Mouse (Mus musculus): ENCODE results near the gene Brd3os. TPM values are rescaled to one million over a fixed set of nuclear protein-coding genes. Genes with fewer than 3 reads are reported as not detected.

The Brd3os gene
- total and polyA plus RNA-seq, 2 experiments from 2014 or later, result 30.9 to 39.7 TPM

- Histone ChIP-seq H3K27ac (no peak overlapping the region), H3K9me3 (ENCODE audit: low read length) (no peaks in the 10 kb centered on the region), H3K4me1 (ENCODE audit: insufficient read depth, low read length) (no peaks in the 10 kb centered on the region), H3K9ac (replicated peaks; ENCODE audit: low read length) (no peak overlapping the region), H3K36me3 (ENCODE audit: insufficient read depth, low read length) (no peaks in the 10 kb centered on the region), H3K27me3 (ENCODE audit: insufficient read depth, low read length) (no peaks in the 10 kb centered on the region), H3K4me3 (ENCODE audit: low read length) (no peak overlapping the region), H3K4me2 (ENCODE audit: low read depth, low read length) (no peak overlapping the region)
- no peak for TF ChIP-seq CTCF (IDR thresholded peaks at IDR 0.05; ENCODE audit: low read depth)
- WGBS, result 89% methylated on average over 1 of the region's 1 CpGs
- no peak for ATAC-seq
- DNase-seq (ENCODE audit: low spot score), result no peak
These were observed 46.2 kb downstream of the Brd3os start for GRCm38 (mm10) chr2:27488362-27488761.

GRCm38 (mm10) chr2:27490939-27491338 lies 48.8 kb downstream of the Brd3os start:
- Histone ChIP-seq H3K9me3 (ENCODE audit: low read length) (no peaks in the 10 kb centered on the region), H3K4me3 (ENCODE audit: low read length) (no peak overlapping the region), H3K36me3 (ENCODE audit: insufficient read depth, low read length) (no peaks in the 10 kb centered on the region), H3K27ac (no peak overlapping the region), H3K27me3 (ENCODE audit: insufficient read depth, low read length) (no peaks in the 10 kb centered on the region), H3K9ac (replicated peaks; ENCODE audit: low read length) (no peak overlapping the region), H3K4me1 (ENCODE audit: insufficient read depth, low read length) (no peaks in the 10 kb centered on the region), H3K4me2 (ENCODE audit: low read depth, low read length) (no peak overlapping the region)
- no peak for TF ChIP-seq CTCF (IDR thresholded peaks at IDR 0.05; ENCODE audit: low read depth)
- DNase-seq (ENCODE audit: low spot score) (no peak), ATAC-seq (no peak)
- 84% methylated on average over 2 of the region's 2 CpGs for WGBS

Small RNAs within 50 kb of the gene (microRNA-seq; reads per million reads assigned to microRNA genes)
- gene Gm24049 (0 reads per million in 2 experiments), gene Mir7578 (0 reads per million in 2 experiments)

Other genes starting within 250 kb of the Brd3os start
- 14.2 and 22.3 TPM in 2 replicates for gene Sardh, start 194.0 kb upstream of the Brd3os start, total RNA-seq (2014; rRNA removed)
- gene Sardh, start 194.0 kb upstream of the Brd3os start, polyA plus RNA-seq (2015; fragmentation: Nextera tagmentation; extraction: Ambion mirVana), result 10.4 and 10.8 TPM in 2 replicates
- 38.4 and 44.9 TPM in 2 replicates for gene Vav2, start 15.3 kb upstream of the Brd3os start, total RNA-seq (2014; rRNA removed)
- gene Vav2, start 15.3 kb upstream of the Brd3os start, polyA plus RNA-seq (2015; fragmentation: Nextera tagmentation; extraction: Ambion mirVana), result 8.2 TPM in 2 replicates
- 33.7 TPM in 2 replicates for gene Brd3, start 65.3 kb downstream of the Brd3os start, total RNA-seq (2014; rRNA removed)
- gene Brd3, start 65.3 kb downstream of the Brd3os start, polyA plus RNA-seq (2015; fragmentation: Nextera tagmentation; extraction: Ambion mirVana), result 84.0 and 95.5 TPM in 2 replicates
- gene Wdr5, start 72.8 kb downstream of the Brd3os start, total RNA-seq (2014; rRNA removed), result 46.1 and 51.9 TPM in 2 replicates
- gene Wdr5, start 72.8 kb downstream of the Brd3os start, polyA plus RNA-seq (2015; fragmentation: Nextera tagmentation; extraction: Ambion mirVana), result 34.5 and 35.1 TPM in 2 replicates
- 32.5 and 34.0 TPM in 2 replicates for gene Rxra, start 234.1 kb downstream of the Brd3os start, total RNA-seq (2014; rRNA removed)
- gene Rxra, start 234.1 kb downstream of the Brd3os start, polyA plus RNA-seq (2015; fragmentation: Nextera tagmentation; extraction: Ambion mirVana), result 3.5 and 3.9 TPM in 2 replicates